Mouse (Mus musculus) midbrain, embryonic 12.5 days (tissue): ENCODE data around the gene Arrdc2. TPM values are rescaled to one million over a fixed set of nuclear protein-coding genes. Genes with fewer than 3 reads are reported as not detected.

Experiments used
- ATAC-seq: fragments of 200-750 bp; cut with Nextera tagmentation; 2 replicates; pipeline ENCODE4 v1.8.0; 2017; ENCODE audit warnings: low read depth, moderate TSS enrichment, moderate library complexity; ENCODE audit not compliant: low FRiP score
- H3K27ac ChIP-seq: fragments of 300-500 bp; sonication (generic); replicated peaks from 2 replicates; pipeline ENCODE4 v1.5.1; 2016; ENCODE audit warnings: mild to moderate bottlenecking
- H3K27me3 ChIP-seq: fragments of 300-500 bp; sonication (generic); 2 replicates; pipeline ENCODE4 v1.6.1; 2016; ENCODE audit warnings: mild to moderate bottlenecking
- H3K36me3 ChIP-seq: fragments of 300-500 bp; sonication (generic); 2 replicates; pipeline ENCODE4 v1.6.1; 2016
- H3K4me1 ChIP-seq: fragments of 300-500 bp; sonication (generic); 2 replicates; pipeline ENCODE4 v1.6.1; 2016
- H3K4me2 ChIP-seq: fragments of 300-500 bp; sonication (generic); replicated peaks from 2 replicates; pipeline ENCODE4 v1.6.1; 2016; ENCODE audit warnings: mild to moderate bottlenecking, moderate library complexity
- H3K4me3 ChIP-seq: fragments of 300-500 bp; sonication (generic); 2 replicates; pipeline ENCODE4 v1.5.1; 2016; ENCODE audit warnings: mild to moderate bottlenecking
- H3K9ac ChIP-seq: fragments of 300-500 bp; sonication (generic); replicated peaks from 2 replicates; pipeline ENCODE4 v1.6.1; 2016; ENCODE audit warnings: mild to moderate bottlenecking, moderate library complexity
- H3K9me3 ChIP-seq: fragments of 300-500 bp; sonication (generic); 2 replicates; pipeline ENCODE4 v1.6.1; 2016; ENCODE audit warnings: mild to moderate bottlenecking
- WGBS: fragments of 180-500 bp; shearing (Covaris S2); methylation state at CpG from one replicate; pipeline ENCODE4 v1.1.7; 2016; 5-methylcytosine and 5-hydroxymethylcytosine counted together
- polyA plus RNA-seq: library from polyadenylated mRNA; unstranded; fragments of >200 nt; fragmentation: Nextera tagmentation; extraction: Ambion mirVana; gene quantifications from 2 replicates; pipeline ENCODE4 v1.2.1, GENCODE M21; 2016

Arrdc2 gene
- polyA plus RNA-seq, 1 experiment from 2014 or later = 10.5 TPM

- 10% methylated on average over 30 of the region's 30 CpGs for WGBS
- no peak for ATAC-seq
- H3K27me3 ChIP-seq = peaks cover 81% of the 10 kb centered on the region
- H3K9me3 ChIP-seq = peaks cover 6% of the 10 kb centered on the region; the same call in 1 of the 2 replicates
- no peak overlapping the region for H3K27ac ChIP-seq
- 0 out of 2 replicates have a peak overlapping the region, but pooled peaks have one; percentile 15 for H3K9ac ChIP-seq
- H3K4me1 ChIP-seq = peaks cover 7% of the 10 kb centered on the region
- peak overlapping the region; percentile 28 for H3K4me2 ChIP-seq
- H3K36me3 ChIP-seq = no peaks in the 10 kb centered on the region
- peak overlapping the region; percentile 15 for H3K4me3 ChIP-seq
Measured at GRCm38 (mm10) chr8:70816679-70817078, 22.8 kb downstream of the Arrdc2 start.

- Histone ChIP-seq H3K4me3 (no peak overlapping the region), H3K4me2 (no peak overlapping the region), H3K27ac (no peak overlapping the region), H3K27me3 (peaks cover 70% of the 10 kb centered on the region), H3K9me3 (no peaks in the 10 kb centered on the region), H3K36me3 (no peaks in the 10 kb centered on the region), H3K4me1 (peaks cover 7% of the 10 kb centered on the region), H3K9ac (no peak overlapping the region)
- 75% methylated on average over 4 of the region's 4 CpGs for WGBS
- ATAC-seq = no peak
Measured at GRCm38 (mm10) chr8:70812885-70813284, 26.6 kb downstream of the Arrdc2 start.

- WGBS = 43% methylated on average over 4 of the region's 4 CpGs
- Histone ChIP-seq H3K9me3 (no peaks in the 10 kb centered on the region), H3K27ac (no peak overlapping the region), H3K36me3 (no peaks in the 10 kb centered on the region), H3K4me1 (peaks cover 6% of the 10 kb centered on the region), H3K4me3 (no peak overlapping the region), H3K4me2 (no peak overlapping the region), H3K9ac (no peak overlapping the region), H3K27me3 (peaks cover 72% of the 10 kb centered on the region)
- no peak for ATAC-seq
Measured at GRCm38 (mm10) chr8:70812055-70812454, 27.5 kb downstream of the Arrdc2 start.

GRCm38 (mm10) chr8:70810962-70811680 is 28.4 kb downstream of the Arrdc2 start:
- Histone ChIP-seq H3K27ac (no peak overlapping the region), H3K27me3 (peaks cover 72% of the 10 kb centered on the region), H3K4me3 (no peak overlapping the region), H3K36me3 (no peaks in the 10 kb centered on the region), H3K4me2 (no peak overlapping the region), H3K9me3 (no peaks in the 10 kb centered on the region), H3K4me1 (no peaks in the 10 kb centered on the region), H3K9ac (no peak overlapping the region)
- no peak for ATAC-seq
- WGBS = 77% methylated on average over 20 of the region's 20 CpGs

- no peak overlapping the region for H3K27ac ChIP-seq
- no peak overlapping the region for H3K9ac ChIP-seq
- H3K4me1 ChIP-seq = peaks cover 5% of the 10 kb centered on the region
- H3K4me2 ChIP-seq = no peak overlapping the region
- no peaks in the 10 kb centered on the region for H3K9me3 ChIP-seq
- H3K27me3 ChIP-seq = peaks cover 74% of the 10 kb centered on the region
- no peak for ATAC-seq
- H3K36me3 ChIP-seq = no peaks in the 10 kb centered on the region
- 84% methylated on average over 8 of the region's 8 CpGs for WGBS
- H3K4me3 ChIP-seq = no peak overlapping the region
Measured at GRCm38 (mm10) chr8:70808955-70809701, 30.4 kb downstream of the Arrdc2 start.

- ATAC-seq = no peak
- H3K4me1 ChIP-seq = peaks cover 12% of the 10 kb centered on the region
- no peak within 1 kb of the TSS for H3K4me2 ChIP-seq
- H3K27ac ChIP-seq = no peak within 1 kb of the TSS
- no peaks in the 10 kb centered on the region for H3K36me3 ChIP-seq
- no peak within 1 kb of the TSS for H3K4me3 ChIP-seq
- H3K9me3 ChIP-seq = no peaks in the 10 kb centered on the region
- WGBS = 60% methylated on average over 5 of the region's 5 CpGs
- H3K27me3 ChIP-seq = peaks cover 75% of the 10 kb centered on the region
- H3K9ac ChIP-seq = no peak within 1 kb of the TSS
Measured at GRCm38 (mm10) chr8:70808239-70808638, 31.3 kb downstream of the Arrdc2 start, which contains the start of gene Il12rb1. Gene Il12rb1, plus strand, starts transcription at chr8:70808449.

GRCm38 (mm10) chr8:70807304-70807703 is 32.2 kb downstream of the Arrdc2 start:
- 67% methylated on average over 1 of the region's 1 CpGs for WGBS
- H3K4me3 ChIP-seq = no peak overlapping the region
- no peak overlapping the region for H3K4me2 ChIP-seq
- no peak for ATAC-seq
- peaks cover 12% of the 10 kb centered on the region for H3K4me1 ChIP-seq
- no peaks in the 10 kb centered on the region for H3K36me3 ChIP-seq
- H3K9me3 ChIP-seq = no peaks in the 10 kb centered on the region
- H3K27ac ChIP-seq = no peak overlapping the region
- peaks cover 75% of the 10 kb centered on the region for H3K27me3 ChIP-seq
- H3K9ac ChIP-seq = no peak overlapping the region

GRCm38 (mm10) chr8:70806541-70806940 is 33.0 kb downstream of the Arrdc2 start:
- peaks cover 81% of the 10 kb centered on the region for H3K27me3 ChIP-seq
- H3K9ac ChIP-seq = no peak overlapping the region

GRCm38 (mm10) chr8:70804481-70805206 is 34.9 kb downstream of the Arrdc2 start, which contains the start of gene Mast3:
Gene Mast3, minus strand, starts transcription at chr8:70805054.
- peak within 1 kb of the TSS; percentile 46 for H3K4me3 ChIP-seq
- WGBS = 1% methylated on average over 45 of the region's 45 CpGs
- H3K27ac ChIP-seq = no peak within 1 kb of the TSS
- H3K9ac ChIP-seq = peak within 1 kb of the TSS; percentile 2; the same call in 1 of the 2 replicates
- H3K4me2 ChIP-seq = peak within 1 kb of the TSS; percentile 69
- H3K4me1 ChIP-seq = peaks cover 18% of the 10 kb centered on the region
- ATAC-seq = peak; percentile 89
- peaks cover 84% of the 10 kb centered on the region for H3K27me3 ChIP-seq
- no peaks in the 10 kb centered on the region for H3K36me3 ChIP-seq
- H3K9me3 ChIP-seq = no peaks in the 10 kb centered on the region

More at GRCm38 (mm10) chr8:70806541-70806940, 33.0 kb downstream of the Arrdc2 start:
- no peak overlapping the region for H3K4me3 ChIP-seq
- H3K27ac ChIP-seq = no peak overlapping the region
- H3K4me1 ChIP-seq = peaks cover 12% of the 10 kb centered on the region
- no peak for ATAC-seq
- no peak overlapping the region for H3K4me2 ChIP-seq
- WGBS = 79% methylated on average over 4 of the region's 4 CpGs
- no peaks in the 10 kb centered on the region for H3K36me3 ChIP-seq
- no peaks in the 10 kb centered on the region for H3K9me3 ChIP-seq

GRCm38 (mm10) chr8:70803761-70804480 is 35.6 kb downstream of the Arrdc2 start:
- Histone ChIP-seq H3K27me3 (peaks cover 85% of the 10 kb centered on the region), H3K4me3 (peak overlapping the region; percentile 46), H3K4me2 (peak overlapping the region; percentile 69), H3K27ac (no peak overlapping the region), H3K36me3 (no peaks in the 10 kb centered on the region), H3K4me1 (peaks cover 18% of the 10 kb centered on the region), H3K9me3 (no peaks in the 10 kb centered on the region), H3K9ac (0 out of 2 replicates have a peak overlapping the region, but pooled peaks have one; percentile 2)
- peak; percentile 1; the same call in 1 of the 2 replicates for ATAC-seq
- WGBS = 1% methylated on average over 41 of the region's 47 CpGs

GRCm38 (mm10) chr8:70802786-70803510 is 36.6 kb downstream of the Arrdc2 start:
- no peaks in the 10 kb centered on the region for H3K9me3 ChIP-seq
- H3K27ac ChIP-seq = no peak overlapping the region
- H3K4me2 ChIP-seq = no peak overlapping the region
- WGBS = 73% methylated on average over 11 of the region's 11 CpGs
- peaks cover 19% of the 10 kb centered on the region for H3K4me1 ChIP-seq
- no peak for ATAC-seq
- peaks cover 90% of the 10 kb centered on the region for H3K27me3 ChIP-seq
- H3K4me3 ChIP-seq = no peak overlapping the region
- H3K36me3 ChIP-seq = no peaks in the 10 kb centered on the region
- H3K9ac ChIP-seq = no peak overlapping the region
